Mouse (Mus musculus) urinary bladder, adult 2 months (tissue): ENCODE measurements at regions not wholly inside any gene's neighbourhood (a gene's known extent, or its start where the extent isn't known, plus 50 kb on each side); places are given as distances from the start of the nearest gene placed in this dataset.

Experiments
- DNase-seq: peaks from one replicate; pipeline ENCODE4 v3.0.0; 2022; ENCODE audit warnings: low spot score

DNA sequence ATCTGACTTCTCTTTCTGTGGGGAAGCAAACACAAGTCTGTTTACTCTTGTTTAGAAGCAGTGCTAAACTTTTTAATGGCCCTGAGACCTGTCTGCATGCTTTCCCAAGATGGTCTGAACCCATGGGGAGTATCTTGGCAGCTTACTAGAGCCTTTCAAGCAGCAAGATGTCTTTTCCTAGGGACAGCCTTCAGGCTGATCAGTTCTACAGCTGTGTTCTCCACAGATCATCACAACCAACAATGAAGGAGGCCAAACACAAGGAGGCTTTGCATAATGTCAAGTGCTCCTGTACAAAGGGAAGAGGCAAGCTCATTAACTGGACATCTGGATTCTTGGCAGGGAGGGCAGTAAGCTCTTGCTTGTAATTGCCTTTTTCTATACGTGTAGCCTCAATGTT lies 641.0 kb downstream of the Nedd1 start:
- DNase-seq, result no peak

DNA sequence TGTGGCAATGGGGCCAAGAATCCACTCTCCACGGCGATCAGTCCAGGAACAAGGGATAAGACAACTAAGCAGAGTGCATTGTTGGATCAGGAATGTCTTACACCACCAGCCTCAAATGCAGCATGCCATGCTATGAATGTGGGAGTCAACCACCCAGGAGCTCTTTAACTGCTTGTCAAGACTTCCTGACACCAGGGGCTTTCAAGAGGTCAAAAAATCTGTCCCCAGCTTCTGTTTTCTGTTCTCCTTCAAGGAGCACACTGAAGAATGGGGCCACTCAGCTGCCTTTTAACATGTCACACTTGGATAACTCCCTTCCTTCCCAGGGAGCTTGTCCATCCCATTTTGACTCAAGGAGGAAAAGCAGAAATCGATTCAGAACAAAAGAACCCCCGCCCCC lies 642.8 kb downstream of the Nedd1 start:
- DNase-seq, result no peak

DNA sequence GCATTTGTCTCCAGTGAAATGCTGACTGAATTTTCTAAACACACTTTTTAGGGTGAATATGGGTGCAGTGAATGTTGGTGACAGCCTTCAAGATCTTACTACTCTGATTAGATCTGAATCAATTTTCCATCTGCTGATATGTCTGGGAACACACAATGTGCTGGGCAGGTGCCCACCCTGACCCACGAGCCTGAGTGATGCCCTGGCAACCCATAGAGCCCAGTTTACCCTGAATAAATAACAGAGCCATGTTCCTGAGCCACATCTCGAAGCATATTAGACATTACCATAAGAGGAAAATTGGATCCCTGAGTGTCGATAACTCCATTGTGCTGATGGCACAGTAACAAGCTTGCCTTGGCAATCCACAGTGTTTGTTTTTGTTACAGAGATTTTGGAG lies 644.9 kb downstream of the Nedd1 start:
- no peak for DNase-seq

DNA sequence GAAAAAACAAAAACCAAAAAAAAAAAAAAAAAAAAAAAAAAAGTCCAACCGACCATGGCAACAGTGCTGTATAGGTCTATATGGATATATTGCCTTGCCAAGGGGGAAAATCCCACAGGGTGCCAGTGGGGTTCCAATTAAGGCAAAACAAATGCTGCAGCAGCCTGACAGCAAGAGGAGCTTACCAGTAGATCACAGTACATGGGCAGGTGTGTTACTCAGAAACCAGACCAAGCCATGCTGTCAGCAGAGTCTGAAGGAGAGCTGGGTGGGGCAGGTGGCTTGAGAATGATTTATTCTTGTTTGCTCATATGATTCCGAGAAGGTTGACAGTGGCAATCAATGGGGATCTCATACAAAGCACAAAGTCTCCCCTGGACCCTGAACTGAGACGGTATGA lies 645.5 kb downstream of the Nedd1 start:
- DNase-seq, result no peak

DNA sequence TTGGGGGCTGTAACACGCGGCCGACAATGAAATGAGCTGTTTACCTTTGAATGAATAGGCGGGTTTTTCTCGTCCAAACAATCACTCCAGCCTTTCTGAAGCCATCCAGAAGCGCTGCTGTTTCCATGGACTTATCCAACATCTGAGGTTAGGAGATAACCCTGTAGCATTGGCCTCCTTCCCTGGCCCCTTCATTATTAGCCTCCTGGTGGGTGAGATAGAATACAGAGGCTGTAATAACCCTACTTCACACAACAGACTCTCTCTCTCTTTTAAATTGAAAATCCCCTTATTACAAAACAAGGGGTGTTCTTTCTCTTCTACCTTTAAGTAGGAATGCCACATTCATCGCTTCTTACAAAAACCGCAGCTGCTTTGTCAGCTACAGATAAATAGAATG lies 646.8 kb downstream of the Nedd1 start:
- DNase-seq, result no peak

GRCm38 (mm10) chr10:92074698-92075394 lies 647.4 kb downstream of the Nedd1 start:
- no peak for DNase-seq

GRCm38 (mm10) chr10:92073873-92074390 lies 648.3 kb downstream of the Nedd1 start:
- DNase-seq, result no peak

DNA sequence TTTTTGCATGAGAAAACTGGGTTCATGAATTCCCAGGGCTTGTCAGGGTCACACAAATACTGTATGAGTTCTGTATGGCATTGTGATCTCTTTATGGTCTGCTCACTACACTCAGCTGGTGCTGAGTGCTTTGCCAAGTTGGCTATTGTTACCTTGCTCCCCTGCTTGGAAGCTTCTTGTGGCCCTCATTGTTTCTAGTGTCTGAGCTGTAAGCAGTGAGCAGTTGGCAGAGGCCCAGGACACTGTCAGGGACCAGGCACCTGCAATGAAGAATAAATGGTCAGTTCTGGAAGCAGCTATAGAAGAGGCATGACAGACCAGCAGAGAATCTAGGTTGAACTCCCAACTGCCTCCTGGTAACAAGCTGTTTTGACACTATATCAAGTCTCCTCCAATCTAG lies 677.4 kb downstream of the Nedd1 start:
- DNase-seq, result no peak

- no peak for DNase-seq
These were observed 686.0 kb downstream of the Nedd1 start for GRCm38 (mm10) chr10:92036176-92036575.

GRCm38 (mm10) chr10:92030221-92030620 lies 692.0 kb downstream of the Nedd1 start:
- DNase-seq, result no peak

GRCm38 (mm10) chr10:92024203-92024602 lies 698.0 kb downstream of the Nedd1 start:
- DNase-seq, result no peak

DNA sequence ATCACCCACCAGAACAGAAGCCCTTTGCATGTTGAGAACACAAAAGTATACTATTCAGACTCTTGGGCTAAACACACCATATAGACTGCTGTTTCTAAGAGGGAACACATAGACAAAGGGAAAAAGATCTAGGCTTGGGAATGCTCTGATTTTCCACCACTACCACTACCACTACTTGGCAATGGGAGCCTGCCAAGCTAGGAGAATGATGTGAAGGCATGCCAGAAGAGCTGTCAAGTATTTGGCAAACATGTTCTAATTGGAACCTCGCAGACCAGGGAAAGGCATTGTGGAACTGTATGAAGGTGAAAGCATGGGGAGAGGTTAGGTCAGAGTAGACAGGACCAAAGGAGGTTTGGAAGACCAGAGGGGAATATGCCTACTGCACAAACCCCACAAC lies 701.2 kb downstream of the Nedd1 start:
- DNase-seq, result no peak

DNA sequence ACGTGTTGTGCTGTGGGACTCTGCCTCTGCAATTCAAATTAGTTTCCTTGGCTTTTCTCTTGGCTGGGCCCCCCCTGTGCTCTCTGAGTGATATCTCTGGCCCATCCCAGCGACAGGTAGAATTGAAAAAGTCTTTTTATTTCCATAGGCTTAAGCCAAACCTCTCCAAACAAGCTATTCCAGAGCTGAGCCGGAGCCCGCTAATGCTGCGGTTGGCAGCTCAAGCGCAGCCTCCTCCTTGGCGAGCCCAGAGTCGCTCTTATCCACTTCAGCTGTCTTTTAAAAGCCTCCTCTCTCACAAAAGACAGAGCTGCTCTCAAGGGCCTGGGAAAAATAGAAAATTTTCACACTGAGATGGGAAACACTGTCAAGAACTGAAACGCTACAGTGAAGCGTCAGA lies 712.7 kb downstream of the Nedd1 start:
- no peak for DNase-seq

GRCm38 (mm10) chr10:92007891-92008290 lies 714.3 kb downstream of the Nedd1 start:
- DNase-seq, result no peak

GRCm38 (mm10) chr10:92006467-92006866 lies 715.8 kb downstream of the Nedd1 start:
- no peak for DNase-seq

DNA sequence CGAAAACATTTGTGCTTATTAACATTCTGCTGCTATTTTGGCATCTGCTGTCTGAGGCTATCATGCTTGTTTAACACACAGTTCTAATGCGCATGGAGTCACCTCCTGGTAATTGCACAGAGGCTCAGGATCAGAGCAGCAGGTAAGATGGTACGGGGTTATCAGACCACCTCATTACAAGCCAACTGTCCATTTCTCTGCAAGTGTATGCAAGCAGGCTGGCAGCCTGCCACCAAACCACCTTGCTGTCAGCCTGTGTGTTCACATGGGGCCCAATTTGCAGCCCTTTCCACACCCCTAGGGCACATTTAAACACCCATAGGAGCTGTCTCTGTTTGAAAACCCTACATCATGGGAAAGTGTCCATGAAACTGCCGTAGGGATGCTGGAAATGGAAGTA lies 731.2 kb downstream of the Nedd1 start:
- no peak for DNase-seq

- no peak for DNase-seq
These were observed 733.9 kb downstream of the Nedd1 start for GRCm38 (mm10) chr10:91988364-91988763.

GRCm38 (mm10) chr10:91979841-91980240 lies 742.4 kb downstream of the Nedd1 start:
- no peak for DNase-seq

GRCm38 (mm10) chr10:91971951-91972350 lies 750.3 kb downstream of the Nedd1 start:
- no peak for DNase-seq

- no peak for DNase-seq
These were observed 754.5 kb downstream of the Nedd1 start for GRCm38 (mm10) chr10:91967570-91968310.

- DNase-seq, result no peak
These were observed 762.3 kb downstream of the Nedd1 start for GRCm38 (mm10) chr10:91959734-91960492.

GRCm38 (mm10) chr10:91953078-91953477 lies 769.1 kb downstream of the Nedd1 start:
- DNase-seq, result no peak

- DNase-seq, result no peak
These were observed 742.5 kb upstream of the Tmpo start for GRCm38 (mm10) chr10:91923626-91924025.
